Mouse (Mus musculus) embryonic facial prominence, embryonic 14.5 days (tissue): ENCODE data around the gene Olfr498. TPM values are rescaled to one million over a fixed set of nuclear protein-coding genes. Genes with fewer than 3 reads are reported as not detected.

Experiments
- ATAC-seq: fragments of 200-750 bp; cut with Nextera tagmentation; 2 replicates; pipeline ENCODE4 v1.8.0; 2017; ENCODE audit warnings: low read depth, moderate number of reproducible peaks, moderate TSS enrichment
- DNase-seq: peaks from one replicate; pipeline ENCODE4 v3.0.0-alpha.2; 2015; ENCODE audit warnings: low spot score
- H3K27ac ChIP-seq: fragments of 300-500 bp; sonication (generic); replicated peaks from 2 replicates; pipeline ENCODE4 v1.5.1; 2014; ENCODE audit warnings: low read depth, mild to moderate bottlenecking, low read length, moderate library complexity
- H3K27me3 ChIP-seq: fragments of 300-500 bp; sonication (generic); replicated peaks from 2 replicates; pipeline ENCODE4 v1.6.1; 2014; ENCODE audit warnings: low read length; ENCODE audit not compliant: control insufficient read depth, insufficient read depth
- H3K36me3 ChIP-seq: fragments of 300-500 bp; sonication (generic); 2 replicates; pipeline ENCODE4 v1.6.1; 2014; ENCODE audit warnings: low read length, mixed read lengths; ENCODE audit not compliant: control insufficient read depth, insufficient read depth
- H3K4me1 ChIP-seq: fragments of 300-500 bp; sonication (generic); 2 replicates; pipeline ENCODE4 v1.6.1; 2014; ENCODE audit warnings: antibody characterized with exemption, low read length; ENCODE audit not compliant: control insufficient read depth, insufficient read depth
- H3K4me2 ChIP-seq: fragments of 300-500 bp; sonication (generic); 2 replicates; pipeline ENCODE4 v1.6.1; 2014; ENCODE audit warnings: low read depth, mild to moderate bottlenecking, low read length, moderate library complexity, mixed read lengths
- H3K4me3 ChIP-seq: fragments of 300-500 bp; sonication (generic); 2 replicates; pipeline ENCODE4 v1.5.1; 2014; ENCODE audit warnings: low read depth, mild to moderate bottlenecking, low read length
- H3K9ac ChIP-seq: fragments of 300-500 bp; sonication (generic); 2 replicates; pipeline ENCODE4 v1.6.1; 2014; ENCODE audit warnings: low read depth, mild to moderate bottlenecking, low read length, moderate library complexity, mixed read lengths
- H3K9me3 ChIP-seq: fragments of 300-500 bp; sonication (generic); 2 replicates; pipeline ENCODE4 v1.6.1; 2016; ENCODE audit warnings: low read length; ENCODE audit not compliant: control insufficient read depth
- WGBS: fragments of 180-500 bp; shearing (Covaris S2); extraction: QIAGEN DNeasy Blood & Tissue Kit; methylation state at CpG from one replicate; pipeline ENCODE4 v1.1.7; 2014; 5-methylcytosine and 5-hydroxymethylcytosine counted together
- polyA plus RNA-seq: library from polyadenylated mRNA; unstranded; fragments of >200 nt; fragmentation: Nextera tagmentation; extraction: Ambion mirVana; gene quantifications from 2 replicates; pipeline ENCODE4 v1.2.1, GENCODE M21; 2014

The Olfr498 gene
- 0.13 TPM in 1 of 2 replicates, not detected in the other for polyA plus RNA-seq

GRCm38 (mm10) chr7:108465026-108465425 is at the start of gene Olfr498:
Gene Olfr498 (plus strand): TSS chr7:108465326.
- H3K4me2 ChIP-seq = no peak within 1 kb of the TSS
- no peaks in the 10 kb centered on the region for H3K4me1 ChIP-seq
- no peaks in the 10 kb centered on the region for H3K27me3 ChIP-seq
- H3K9me3 ChIP-seq = no peaks in the 10 kb centered on the region
- H3K36me3 ChIP-seq = no peaks in the 10 kb centered on the region
- no peak within 1 kb of the TSS for H3K27ac ChIP-seq
- no peak for ATAC-seq
- no peak within 1 kb of the TSS for H3K9ac ChIP-seq
- no peak within 1 kb of the TSS for H3K4me3 ChIP-seq
- no peak for DNase-seq
- 90% methylated on average over 1 of the region's 1 CpGs for WGBS

DNA sequence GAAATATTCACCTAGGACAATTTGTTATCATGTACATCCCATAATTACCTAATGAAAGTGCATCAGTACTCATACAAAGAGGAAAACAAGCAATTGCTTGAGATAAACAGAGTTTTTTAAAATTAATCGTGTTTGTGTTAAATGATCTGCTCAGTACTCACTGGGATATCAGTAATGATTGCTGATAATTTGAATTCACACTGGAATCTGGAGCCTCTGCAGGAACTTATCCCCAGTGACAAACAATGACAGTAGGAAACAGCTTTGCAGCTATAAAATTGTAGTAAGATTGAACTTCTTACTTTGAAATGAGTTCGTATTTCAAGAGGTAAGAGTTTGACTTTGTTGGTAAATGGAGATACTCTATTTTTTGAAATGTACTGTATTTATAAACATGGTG is 45.0 kb upstream of the Olfr498 start, which contains the start of gene Olfr497:
TSS of gene Olfr497 (plus strand) at position 301 of the 400 bp plus-strand sequence.
- Histone ChIP-seq H3K36me3 (no peaks in the 10 kb centered on the region), H3K4me3 (no peak within 1 kb of the TSS), H3K4me2 (no peak within 1 kb of the TSS), H3K27ac (no peak within 1 kb of the TSS), H3K27me3 (no peaks in the 10 kb centered on the region), H3K9ac (no peak within 1 kb of the TSS), H3K4me1 (no peaks in the 10 kb centered on the region), H3K9me3 (no peaks in the 10 kb centered on the region)
- DNase-seq = no peak
- ATAC-seq = no peak
- 75% methylated on average over 2 of the region's 2 CpGs for WGBS

Other genes starting within 250 kb of the Olfr498 start
- gene Olfr488, start 207.0 kb upstream of the Olfr498 start, polyA plus RNA-seq = not detected in 2 replicates
- not detected in 2 replicates for gene Olfr490, start 176.4 kb upstream of the Olfr498 start, polyA plus RNA-seq
- gene Olfr491, start 151.9 kb upstream of the Olfr498 start, polyA plus RNA-seq = 0.13 TPM in 1 of 2 replicates, not detected in the other
- gene Olfr492, start 141.7 kb upstream of the Olfr498 start, polyA plus RNA-seq = not detected in 2 replicates
- not detected in 2 replicates for gene Olfr493, start 118.3 kb upstream of the Olfr498 start, polyA plus RNA-seq
- gene Olfr494, start 100.0 kb upstream of the Olfr498 start, polyA plus RNA-seq = 0.22 TPM in 1 of 2 replicates, not detected in the other
- 0.11 TPM in 1 of 2 replicates, not detected in the other for gene Olfr495, start 72.2 kb upstream of the Olfr498 start, polyA plus RNA-seq
- gene Olfr497, start 44.9 kb upstream of the Olfr498 start, polyA plus RNA-seq = not detected in 2 replicates
- gene Olfr502, start 59.7 kb downstream of the Olfr498 start, polyA plus RNA-seq = 0.07 TPM in 1 of 2 replicates, not detected in the other
- not detected in 2 replicates for gene Olfr503, start 79.2 kb downstream of the Olfr498 start, polyA plus RNA-seq
- not detected in 2 replicates for gene Olfr504, start 100.5 kb downstream of the Olfr498 start, polyA plus RNA-seq
- gene Olfr506, start 145.5 kb downstream of the Olfr498 start, polyA plus RNA-seq = 0.16 TPM in 1 of 2 replicates, not detected in the other
- not detected in 2 replicates for gene Olfr507, start 156.5 kb downstream of the Olfr498 start, polyA plus RNA-seq
- not detected in 2 replicates for gene Olfr508, start 164.7 kb downstream of the Olfr498 start, polyA plus RNA-seq
- 0.05 and 0.08 TPM in 2 replicates for gene Olfr509, start 186.6 kb downstream of the Olfr498 start, polyA plus RNA-seq
- gene Olfr510, start 201.1 kb downstream of the Olfr498 start, polyA plus RNA-seq = not detected in 2 replicates
- 0.20 TPM in 1 of 2 replicates, not detected in the other for gene Olfr512, start 248.0 kb downstream of the Olfr498 start, polyA plus RNA-seq